Mouse (Mus musculus) liver, embryonic 14.5 days (tissue): ENCODE measurements around the gene Ghdc.

Experiments used
- CTCF ChIP-seq: IDR thresholded peaks from 2 replicates; pipeline ENCODE4 v1.5.1; 2016; ENCODE audit warnings: antibody characterized with exemption, low read depth, control low read depth
- EP300 ChIP-seq: IDR thresholded peaks from 2 replicates; pipeline ENCODE4 v1.6.1; 2016; ENCODE audit warnings: antibody characterized with exemption, low read depth

DNA sequence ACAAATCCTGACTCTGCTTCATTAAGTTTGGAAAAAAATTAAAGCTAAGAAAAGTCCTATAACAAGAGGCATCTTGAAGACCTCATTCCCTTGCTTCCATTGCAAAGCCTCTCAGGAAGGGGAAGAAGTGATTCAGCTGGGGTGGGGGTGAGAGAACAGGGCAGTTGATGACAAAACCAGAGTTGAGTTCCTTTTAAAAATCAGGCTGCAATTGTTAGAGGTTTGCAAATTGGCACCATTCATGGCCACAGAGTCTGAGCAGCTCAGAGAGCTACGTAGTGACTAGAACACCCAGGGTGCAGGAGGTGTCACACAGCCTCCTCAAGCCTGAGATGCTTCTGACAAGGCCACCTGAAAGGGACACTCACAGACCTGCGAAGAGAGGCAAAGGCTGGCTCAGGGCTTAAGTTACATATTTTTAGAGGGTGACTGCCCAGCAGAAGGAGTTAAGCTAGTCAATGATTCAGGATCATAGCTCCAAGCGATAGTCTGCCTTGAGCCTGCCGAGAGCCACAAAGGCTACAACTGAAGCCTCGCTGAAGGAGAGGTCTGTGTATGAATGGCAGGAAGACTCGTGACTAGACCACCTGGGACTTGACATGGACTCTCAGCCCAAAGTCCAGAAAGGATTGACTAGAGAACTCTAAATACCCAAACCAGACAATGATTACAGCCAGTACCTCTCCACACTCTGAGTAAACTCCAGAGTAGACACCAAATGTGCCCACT is 40.1 kb downstream of the Ghdc start:
- TF ChIP-seq CTCF (no peak), EP300 (no peak)
